Mouse (Mus musculus) midbrain, embryonic 14.5 days (tissue): ENCODE measurements around the gene Mitf. TPM values are rescaled to one million over a fixed set of nuclear protein-coding genes. Genes with fewer than 3 reads are reported as not detected.
A peak's percentile ranks its signal among the peaks of the same experiment; 100 is the strongest.

Experiments used
- ATAC-seq: fragments of 200-750 bp; cut with Nextera tagmentation; 2 replicates; pipeline ENCODE4 v1.8.0; 2017; ENCODE audit warnings: moderate number of reproducible peaks, moderate library complexity; ENCODE audit not compliant: low FRiP score, low TSS enrichment
- DNase-seq: peaks from one replicate; pipeline ENCODE4 v3.0.0-alpha.2; 2015
- H3K27ac ChIP-seq: fragments of 300-500 bp; sonication (generic); replicated peaks from 2 replicates; pipeline ENCODE4 v1.5.1; 2014; ENCODE audit warnings: mild to moderate bottlenecking, low read depth, low read length, moderate library complexity
- H3K27me3 ChIP-seq: fragments of 300-500 bp; sonication (generic); 2 replicates; pipeline ENCODE4 v1.6.1; 2014; ENCODE audit warnings: low read length, control low read depth, mixed read lengths; ENCODE audit not compliant: control insufficient read depth, insufficient read depth
- H3K36me3 ChIP-seq: fragments of 300-500 bp; sonication (generic); 2 replicates; pipeline ENCODE4 v1.6.1; 2014; ENCODE audit warnings: low read length, control low read depth; ENCODE audit not compliant: control insufficient read depth, insufficient read depth
- H3K4me1 ChIP-seq: fragments of 300-500 bp; sonication (generic); 2 replicates; pipeline ENCODE4 v1.6.1; 2014; ENCODE audit warnings: mild to moderate bottlenecking, antibody characterized with exemption, low read length, control low read depth; ENCODE audit not compliant: control insufficient read depth, insufficient read depth
- H3K4me2 ChIP-seq: fragments of 300-500 bp; sonication (generic); 2 replicates; pipeline ENCODE4 v1.6.1; 2014; ENCODE audit warnings: mild to moderate bottlenecking, low read length, moderate library complexity
- H3K4me3 ChIP-seq: fragments of 300-500 bp; sonication (generic); replicated peaks from 2 replicates; pipeline ENCODE4 v1.5.1; 2014; ENCODE audit warnings: low read depth, low read length
- H3K9ac ChIP-seq: fragments of 300-500 bp; sonication (generic); replicated peaks from 2 replicates; pipeline ENCODE4 v1.6.1; 2014; ENCODE audit warnings: mild to moderate bottlenecking, low read length, moderate library complexity
- H3K9me3 ChIP-seq: fragments of 300-500 bp; sonication (generic); 2 replicates; pipeline ENCODE4 v1.6.1; 2016; ENCODE audit warnings: low read length, control low read depth, mixed read lengths; ENCODE audit not compliant: control insufficient read depth
- WGBS: fragments of 180-500 bp; shearing (Covaris S2); extraction: QIAGEN DNeasy Blood & Tissue Kit; methylation state at CpG from one replicate; pipeline ENCODE4 v1.1.7; 2014; 5-methylcytosine and 5-hydroxymethylcytosine counted together
- polyA plus RNA-seq: library from polyadenylated mRNA; unstranded; fragments of >200 nt; fragmentation: Nextera tagmentation; extraction: Ambion mirVana; gene quantifications from 2 replicates; pipeline ENCODE4 v1.2.1, GENCODE M21; 2014

Mitf gene
- polyA plus RNA-seq, 1 experiment from 2014 or later = 0.74 TPM

- no peaks in the 10 kb centered on the region for H3K9me3 ChIP-seq
- no peaks in the 10 kb centered on the region for H3K36me3 ChIP-seq
- DNase-seq (no peak), ATAC-seq (no peak)
- H3K4me2 ChIP-seq = no peak overlapping the region
- H3K9ac ChIP-seq = no peak overlapping the region
- H3K4me3 ChIP-seq = no peak overlapping the region
- WGBS = 80% methylated on average over 13 of the region's 13 CpGs
- H3K4me1 ChIP-seq = no peaks in the 10 kb centered on the region
- no peak overlapping the region for H3K27ac ChIP-seq
- H3K27me3 ChIP-seq = no peaks in the 10 kb centered on the region
Measured at GRCm38 (mm10) chr6:97828822-97829719, 22.2 kb downstream of the Mitf start.

DNA sequence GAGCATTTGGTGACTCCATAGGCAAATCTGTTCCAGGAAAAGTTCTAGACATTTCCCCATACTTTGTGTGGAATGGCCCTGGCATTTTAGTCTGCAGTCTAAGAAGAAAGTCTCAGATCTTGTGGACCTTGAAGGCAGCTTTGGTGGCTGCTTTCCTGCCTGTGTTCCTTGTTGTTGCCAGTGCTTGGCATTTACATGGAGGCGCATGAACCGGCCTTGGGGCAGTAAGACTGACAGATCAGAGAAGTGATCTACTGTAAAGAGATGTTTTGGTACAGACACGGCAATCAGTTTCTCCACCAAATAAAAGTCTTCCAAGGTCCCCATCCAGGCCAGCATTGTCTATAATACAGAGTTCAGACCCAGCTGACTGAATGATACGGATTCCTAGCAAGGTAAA is 25.6 kb downstream of the Mitf start:
- ATAC-seq = no peak
- Histone ChIP-seq H3K9ac (no peak overlapping the region), H3K27me3 (no peaks in the 10 kb centered on the region), H3K4me1 (no peaks in the 10 kb centered on the region), H3K4me3 (no peak overlapping the region), H3K9me3 (no peaks in the 10 kb centered on the region), H3K4me2 (no peak overlapping the region), H3K27ac (no peak overlapping the region), H3K36me3 (no peaks in the 10 kb centered on the region)
- 94% methylated on average over 4 of the region's 4 CpGs for WGBS
- no peak for DNase-seq

GRCm38 (mm10) chr6:97836176-97836575 is 29.3 kb downstream of the Mitf start:
- no peak overlapping the region for H3K4me3 ChIP-seq
- H3K27ac ChIP-seq = no peak overlapping the region
- ATAC-seq (no peak), DNase-seq (peak; percentile 2)
- no peaks in the 10 kb centered on the region for H3K4me1 ChIP-seq
- no peaks in the 10 kb centered on the region for H3K36me3 ChIP-seq
- 82% methylated on average over 7 of the region's 7 CpGs for WGBS
- H3K9ac ChIP-seq = no peak overlapping the region
- H3K27me3 ChIP-seq = no peaks in the 10 kb centered on the region
- no peaks in the 10 kb centered on the region for H3K9me3 ChIP-seq
- H3K4me2 ChIP-seq = no peak overlapping the region

DNA sequence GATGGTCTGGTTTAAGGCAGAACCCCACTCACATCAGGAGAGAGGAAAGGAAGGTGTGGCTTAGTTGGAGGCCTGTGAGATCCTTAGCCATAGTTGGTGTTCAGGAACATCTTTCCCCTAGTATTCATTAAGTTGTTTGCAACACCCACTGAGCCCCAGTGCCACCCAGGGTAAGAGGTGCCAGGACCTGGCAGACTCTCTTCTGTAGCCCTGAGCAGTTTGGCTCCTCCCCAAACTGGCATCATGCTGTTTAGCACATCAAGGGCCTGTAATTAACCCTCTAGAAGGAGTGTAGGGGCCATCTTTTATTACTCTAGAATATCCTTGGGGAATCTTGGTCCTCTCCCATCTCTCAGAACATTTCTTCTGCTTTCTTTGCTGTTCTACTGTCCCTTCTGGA is 30.9 kb downstream of the Mitf start:
- no peaks in the 10 kb centered on the region for H3K27me3 ChIP-seq
- ATAC-seq (no peak), DNase-seq (no peak)

DNA sequence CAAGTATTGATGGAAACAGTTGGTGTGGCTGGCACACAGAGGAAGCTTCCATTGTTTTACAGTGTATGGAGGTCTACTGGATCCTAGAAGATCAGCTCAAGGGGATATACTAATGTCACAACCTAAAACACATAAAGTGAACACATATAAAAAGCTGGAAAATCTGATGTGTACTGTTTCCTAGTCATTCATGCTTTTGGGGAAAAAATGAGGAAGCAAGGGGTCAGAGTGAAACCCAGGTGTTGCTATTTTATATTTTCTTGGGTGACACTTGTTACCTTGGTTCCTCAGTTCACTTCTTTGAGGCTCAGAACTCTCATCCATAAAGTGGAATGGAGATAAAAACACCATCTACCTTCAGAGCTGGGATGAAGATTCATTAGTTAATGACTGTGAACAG is 32.7 kb downstream of the Mitf start:
- Histone ChIP-seq H3K4me3 (no peak overlapping the region), H3K27ac (no peak overlapping the region), H3K9me3 (no peaks in the 10 kb centered on the region), H3K4me2 (no peak overlapping the region), H3K36me3 (no peaks in the 10 kb centered on the region), H3K4me1 (no peaks in the 10 kb centered on the region), H3K9ac (no peak overlapping the region), H3K27me3 (no peaks in the 10 kb centered on the region)
- DNase-seq (no peak), ATAC-seq (no peak)

More for the DNA sequence above, 30.9 kb downstream of the Mitf start:
- Histone ChIP-seq H3K4me3 (no peak overlapping the region), H3K27ac (no peak overlapping the region), H3K4me2 (no peak overlapping the region), H3K9me3 (no peaks in the 10 kb centered on the region), H3K36me3 (no peaks in the 10 kb centered on the region), H3K9ac (no peak overlapping the region), H3K4me1 (no peaks in the 10 kb centered on the region)

DNA sequence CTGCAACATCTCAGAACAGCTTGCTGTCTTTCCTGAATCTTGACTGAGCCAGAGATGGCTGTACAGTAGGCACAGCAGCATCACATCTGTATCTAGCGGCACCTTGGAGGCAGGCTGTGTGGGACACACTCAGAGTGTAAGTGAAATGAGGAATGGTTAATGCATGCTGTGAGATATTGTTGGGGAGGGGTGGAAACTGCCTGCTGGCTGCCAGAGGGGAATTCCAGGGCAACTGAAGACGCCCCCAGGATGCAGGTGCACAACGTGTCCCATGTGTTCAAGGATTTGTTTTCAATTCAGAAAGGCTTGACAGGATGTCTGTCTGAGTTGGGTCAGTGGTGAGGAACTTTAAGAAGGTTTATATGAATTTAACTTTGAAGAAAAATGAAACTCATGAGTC is 37.3 kb downstream of the Mitf start:
- WGBS = 79% methylated on average over 3 of the region's 3 CpGs
- H3K9ac ChIP-seq = no peak overlapping the region
- ATAC-seq = no peak
- H3K27ac ChIP-seq = no peak overlapping the region
- DNase-seq = no peak
- H3K4me3 ChIP-seq = no peak overlapping the region
- H3K4me1 ChIP-seq = no peaks in the 10 kb centered on the region
- no peaks in the 10 kb centered on the region for H3K27me3 ChIP-seq
- no peak overlapping the region for H3K4me2 ChIP-seq
- H3K36me3 ChIP-seq = no peaks in the 10 kb centered on the region
- no peaks in the 10 kb centered on the region for H3K9me3 ChIP-seq

DNA sequence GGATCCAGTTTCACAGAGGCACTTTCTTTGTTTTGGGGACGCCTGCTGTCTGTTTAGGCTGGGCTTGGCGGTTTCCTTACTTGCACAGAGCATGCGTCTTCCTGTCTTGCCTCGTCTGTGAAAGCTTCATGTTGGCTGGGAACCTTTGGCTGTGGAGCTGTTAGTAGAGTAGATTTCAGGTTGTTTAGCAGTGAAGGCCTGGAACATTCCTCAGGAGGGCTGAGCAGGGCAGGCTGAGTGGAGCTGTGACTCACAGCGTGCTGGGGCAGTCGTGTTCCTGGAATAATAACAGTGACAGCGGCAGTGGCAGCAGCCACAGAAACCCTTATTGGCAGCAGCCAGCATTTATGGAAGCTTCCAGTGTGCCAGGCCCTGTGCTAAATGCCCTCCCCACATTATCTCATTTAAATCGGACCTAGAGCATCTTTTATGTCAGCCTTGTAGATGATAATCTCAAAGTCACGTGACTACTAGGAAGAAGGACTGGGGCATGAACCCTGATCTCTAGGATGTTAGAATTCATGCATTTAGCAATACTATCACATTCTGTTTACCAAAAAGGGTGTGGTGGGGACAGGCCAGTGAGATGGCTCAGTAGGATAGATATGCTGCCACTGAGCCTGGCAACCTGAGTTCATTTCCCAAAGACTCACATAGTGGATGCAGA is 41.5 kb downstream of the Mitf start:
- no peak overlapping the region for H3K9ac ChIP-seq
- DNase-seq (peak; percentile 12), ATAC-seq (no peak)
- no peaks in the 10 kb centered on the region for H3K4me1 ChIP-seq
- H3K27ac ChIP-seq = no peak overlapping the region
- H3K27me3 ChIP-seq = no peaks in the 10 kb centered on the region
- no peaks in the 10 kb centered on the region for H3K36me3 ChIP-seq
- no peaks in the 10 kb centered on the region for H3K9me3 ChIP-seq
- no peak overlapping the region for H3K4me3 ChIP-seq
- no peak overlapping the region for H3K4me2 ChIP-seq
- 69% methylated on average over 9 of the region's 9 CpGs for whole genome bisulfite sequencing

- H3K36me3 ChIP-seq = no peaks in the 10 kb centered on the region
- H3K4me3 ChIP-seq = no peak overlapping the region
- no peak overlapping the region for H3K4me2 ChIP-seq
- ATAC-seq (no peak), DNase-seq (no peak)
- no peak overlapping the region for H3K9ac ChIP-seq
- H3K27me3 ChIP-seq = no peaks in the 10 kb centered on the region
- H3K27ac ChIP-seq = no peak overlapping the region
- no peaks in the 10 kb centered on the region for H3K4me1 ChIP-seq
- no peaks in the 10 kb centered on the region for H3K9me3 ChIP-seq
- 97% methylated on average over 2 of the region's 2 CpGs for WGBS
Measured at GRCm38 (mm10) chr6:97854236-97854635, 47.4 kb downstream of the Mitf start.
